Mouse (Mus musculus) spleen, postnatal 10 days (tissue): Measurements from ENCODE around the gene Itprid2.

ENCODE experiments used
- DNase-seq, 2 experiments: peaks; one replicate each; pipeline ENCODE4 v3.0.0; 2021 to 2022; ENCODE audit warnings: low spot score in 2 of 2

The Itprid2 gene

DNA sequence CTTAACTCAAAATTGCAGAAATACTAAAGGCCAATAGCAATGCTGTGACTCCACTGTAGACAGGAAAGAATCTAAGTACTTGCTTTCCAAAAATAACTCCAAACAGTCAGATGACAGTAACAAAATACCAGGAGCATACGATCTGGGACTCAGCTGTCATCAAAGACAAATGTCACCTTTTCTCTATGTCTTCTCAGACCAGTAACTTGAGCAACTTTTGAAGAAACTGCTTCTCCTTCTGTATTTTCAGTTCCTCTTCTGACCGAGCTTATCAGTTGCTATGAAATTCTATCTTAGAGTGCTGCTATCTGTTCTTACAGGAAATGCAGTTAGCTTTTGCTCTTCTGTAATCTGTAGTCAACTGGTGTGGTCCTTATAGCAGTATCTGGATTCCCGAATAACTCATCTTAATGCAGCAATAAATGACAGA lies 78.5 kb downstream of the Itprid2 start:
- DNase-seq = no peak

DNA sequence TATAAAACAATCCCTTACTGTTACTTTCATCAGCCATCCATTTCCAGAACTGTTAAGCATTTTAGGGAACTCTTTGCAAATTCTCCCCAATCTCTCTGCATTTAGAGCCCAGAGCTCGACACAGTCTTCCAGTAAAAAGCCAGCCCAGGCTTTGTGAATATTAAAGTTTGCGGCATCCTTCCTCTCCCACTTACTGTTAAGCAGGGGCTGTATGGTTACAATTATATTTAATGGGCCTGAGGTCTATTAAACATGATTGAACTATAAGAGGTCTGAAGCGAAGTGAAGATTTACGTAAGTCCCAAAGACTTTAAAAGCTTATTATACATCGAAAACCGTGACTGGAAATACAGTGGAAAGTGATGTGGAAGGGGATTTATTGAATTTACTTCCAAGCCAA lies 79.6 kb downstream of the Itprid2 start:
- no peak for DNase-seq

DNA sequence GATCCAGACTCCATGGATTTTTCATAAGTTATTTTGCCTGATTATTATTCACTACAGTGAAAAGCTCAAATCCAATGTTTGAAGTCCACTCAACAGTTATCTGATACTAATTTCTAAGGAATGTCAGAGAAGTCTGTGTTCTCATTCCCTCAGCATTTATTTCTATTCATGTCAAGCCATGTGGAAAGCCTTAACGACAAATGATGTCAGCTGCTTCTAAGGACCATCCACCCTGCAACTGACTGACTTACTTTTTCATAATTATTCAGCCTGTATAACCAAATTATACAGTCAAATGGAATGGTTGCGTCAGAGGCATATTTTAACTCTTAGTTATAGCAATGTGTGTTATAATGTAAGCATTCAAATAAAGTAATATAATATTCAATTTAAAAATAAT lies 80.8 kb downstream of the Itprid2 start:
- no peak for DNase-seq

DNA sequence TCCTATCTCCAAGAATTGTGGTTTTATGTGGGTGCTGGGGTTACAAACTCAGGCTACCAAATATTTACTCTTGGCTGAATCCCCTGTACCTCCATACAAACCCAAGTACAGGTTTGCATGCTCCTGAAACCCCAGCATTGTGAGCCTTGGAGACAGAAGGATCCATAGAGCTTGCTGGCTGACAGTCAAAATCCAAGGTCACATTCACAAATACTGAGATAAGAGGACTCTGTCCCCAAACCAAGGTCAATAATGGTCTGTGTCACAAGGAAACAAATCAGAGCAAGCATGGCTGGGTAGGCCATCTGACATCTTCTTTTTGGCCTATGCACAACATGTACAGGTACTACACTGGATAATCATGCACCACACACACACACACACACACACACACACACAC lies 82.7 kb downstream of the Itprid2 start:
- no peak for DNase-seq

DNA sequence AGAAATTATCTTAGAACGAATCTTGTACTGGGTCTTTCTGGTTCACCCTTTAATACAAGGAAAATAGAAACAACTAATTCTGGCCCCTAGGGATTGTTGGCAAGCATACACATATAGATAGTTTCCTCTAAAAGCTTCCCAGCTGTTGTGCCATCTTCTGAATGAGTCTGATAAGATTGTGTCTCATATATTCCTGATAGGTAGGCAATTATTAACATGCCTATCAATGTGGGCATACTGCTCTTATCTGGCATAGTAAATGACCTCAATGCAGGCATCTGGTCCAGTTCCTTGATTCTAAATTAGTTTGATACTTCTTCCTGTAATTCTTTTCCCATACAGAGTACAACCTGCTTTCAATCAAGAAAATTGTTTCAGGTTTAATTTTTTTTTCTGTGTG lies 87.3 kb downstream of the Itprid2 start:
- DNase-seq = no peak
